Mouse (Mus musculus) limb, embryonic 15.5 days (tissue): ENCODE data around the gene Igsf9. TPM values are rescaled to one million over a fixed set of nuclear protein-coding genes. Genes with fewer than 3 reads are reported as not detected.

ENCODE experiments used
- ATAC-seq: fragments of 200-750 bp; cut with Nextera tagmentation; 2 replicates; pipeline ENCODE4 v1.8.0; 2017; ENCODE audit warnings: low read depth, moderate TSS enrichment; ENCODE audit not compliant: insufficient number of reproducible peaks, low FRiP score, low TSS enrichment
- H3K27ac ChIP-seq: fragments of 300-500 bp; sonication (generic); 2 replicates; pipeline ENCODE4 v1.5.1; 2015; ENCODE audit warnings: moderate library complexity, mild to moderate bottlenecking, inconsistent platforms
- H3K27me3 ChIP-seq: fragments of 300-500 bp; sonication (generic); 2 replicates; pipeline ENCODE4 v1.6.1; 2015; ENCODE audit warnings: inconsistent platforms
- H3K36me3 ChIP-seq: fragments of 300-500 bp; sonication (generic); 2 replicates; pipeline ENCODE4 v1.6.1; 2015; ENCODE audit warnings: inconsistent platforms
- H3K4me1 ChIP-seq: fragments of 300-500 bp; sonication (generic); 2 replicates; pipeline ENCODE4 v1.6.1; 2015; ENCODE audit warnings: inconsistent platforms
- H3K4me2 ChIP-seq: fragments of 300-500 bp; sonication (generic); 2 replicates; pipeline ENCODE4 v1.6.1; 2015; ENCODE audit warnings: mild to moderate bottlenecking, inconsistent platforms
- H3K4me3 ChIP-seq: fragments of 300-500 bp; sonication (generic); 2 replicates; pipeline ENCODE4 v1.5.1; 2015; ENCODE audit warnings: mild to moderate bottlenecking, inconsistent platforms
- H3K9ac ChIP-seq: fragments of 300-500 bp; sonication (generic); 2 replicates; pipeline ENCODE4 v1.6.1; 2015; ENCODE audit warnings: inconsistent platforms
- H3K9me3 ChIP-seq: fragments of 300-500 bp; sonication (generic); 2 replicates; pipeline ENCODE4 v1.6.1; 2016; ENCODE audit warnings: inconsistent platforms
- WGBS: fragments of 180-500 bp; shearing (Covaris S2); methylation state at CpG from one replicate; pipeline ENCODE4 v1.1.7; 2015; 5-methylcytosine and 5-hydroxymethylcytosine counted together
- polyA plus RNA-seq: library from polyadenylated mRNA; unstranded; fragments of >200 nt; fragmentation: Nextera tagmentation; extraction: Ambion mirVana; gene quantifications from 2 replicates; pipeline ENCODE4 v1.2.1, GENCODE M21; 2015

The Igsf9 gene
- polyA plus RNA-seq, 1 experiment from 2014 or later: 41.0 TPM

GRCm38 (mm10) chr1:172525027-172525764, 43.6 kb downstream of the Igsf9 start:
- peaks cover 32% of the 10 kb centered on the region for H3K4me1 ChIP-seq
- peaks cover 13% of the 10 kb centered on the region for H3K27me3 ChIP-seq
- 27% methylated on average over 15 of the region's 15 CpGs for WGBS
- H3K9ac ChIP-seq: no peak overlapping the region
- ATAC-seq: peak; percentile 66
- no peaks in the 10 kb centered on the region for H3K9me3 ChIP-seq
- no peak overlapping the region for H3K4me3 ChIP-seq
- 0 out of 2 replicates have a peak overlapping the region, but pooled peaks have one; percentile 19 for H3K4me2 ChIP-seq
- peak overlapping the region; percentile 76 for H3K27ac ChIP-seq
- no peaks in the 10 kb centered on the region for H3K36me3 ChIP-seq

- Histone ChIP-seq H3K27ac (no peak overlapping the region), H3K4me2 (no peak overlapping the region)
Observed at GRCm38 (mm10) chr1:172525971-172526370, 44.4 kb downstream of the Igsf9 start.

GRCm38 (mm10) chr1:172526380-172527081, 44.9 kb downstream of the Igsf9 start:
- Histone ChIP-seq H3K27me3 (peaks cover 13% of the 10 kb centered on the region), H3K4me2 (no peak overlapping the region), H3K4me3 (no peak overlapping the region; the same call in 1 of the 2 replicates), H3K9ac (no peak overlapping the region), H3K27ac (0 out of 2 replicates have a peak overlapping the region, but pooled peaks have one; percentile 27), H3K4me1 (peaks cover 30% of the 10 kb centered on the region), H3K9me3 (no peaks in the 10 kb centered on the region), H3K36me3 (no peaks in the 10 kb centered on the region)
- ATAC-seq: no peak
- WGBS: 71% methylated on average over 23 of the region's 23 CpGs

More at GRCm38 (mm10) chr1:172525971-172526370, 44.4 kb downstream of the Igsf9 start:
- no peak overlapping the region for H3K4me3 ChIP-seq
- peaks cover 13% of the 10 kb centered on the region for H3K27me3 ChIP-seq
- no peak for ATAC-seq
- no peak overlapping the region for H3K9ac ChIP-seq
- H3K36me3 ChIP-seq: no peaks in the 10 kb centered on the region
- WGBS: 59% methylated on average over 7 of the region's 7 CpGs
- no peaks in the 10 kb centered on the region for H3K9me3 ChIP-seq
- peaks cover 34% of the 10 kb centered on the region for H3K4me1 ChIP-seq

GRCm38 (mm10) chr1:172527431-172527830, 45.8 kb downstream of the Igsf9 start:
- 92% methylated on average over 10 of the region's 10 CpGs for WGBS
- H3K36me3 ChIP-seq: no peaks in the 10 kb centered on the region
- H3K27me3 ChIP-seq: peaks cover 13% of the 10 kb centered on the region
- H3K4me1 ChIP-seq: peaks cover 29% of the 10 kb centered on the region
- no peak for ATAC-seq
- no peak overlapping the region for H3K4me3 ChIP-seq
- no peak overlapping the region for H3K4me2 ChIP-seq
- no peak overlapping the region for H3K9ac ChIP-seq
- H3K9me3 ChIP-seq: no peaks in the 10 kb centered on the region
- no peak overlapping the region for H3K27ac ChIP-seq

- no peak overlapping the region for H3K4me2 ChIP-seq
- WGBS: 5% methylated on average over 7 of the region's 7 CpGs
- no peaks in the 10 kb centered on the region for H3K36me3 ChIP-seq
- H3K9ac ChIP-seq: no peak overlapping the region
- no peaks in the 10 kb centered on the region for H3K9me3 ChIP-seq
- H3K27ac ChIP-seq: no peak overlapping the region
- H3K4me3 ChIP-seq: no peak overlapping the region
- no peak for ATAC-seq
- H3K27me3 ChIP-seq: peaks cover 13% of the 10 kb centered on the region
- peaks cover 33% of the 10 kb centered on the region for H3K4me1 ChIP-seq
Observed at GRCm38 (mm10) chr1:172528701-172529100, 47.1 kb downstream of the Igsf9 start.

- Histone ChIP-seq H3K4me3 (no peak overlapping the region), H3K4me2 (no peak overlapping the region), H3K27me3 (peaks cover 13% of the 10 kb centered on the region), H3K4me1 (peaks cover 24% of the 10 kb centered on the region), H3K9ac (no peak overlapping the region), H3K36me3 (no peaks in the 10 kb centered on the region), H3K9me3 (no peaks in the 10 kb centered on the region), H3K27ac (no peak overlapping the region)
- 10% methylated on average over 8 of the region's 8 CpGs for WGBS
- ATAC-seq: no peak
Observed at GRCm38 (mm10) chr1:172530544-172531220, 49.1 kb downstream of the Igsf9 start.

GRCm38 (mm10) chr1:172532551-172532950, 51.0 kb downstream of the Igsf9 start:
- no peak for ATAC-seq
- 4% methylated on average over 13 of the region's 13 CpGs for WGBS
- Histone ChIP-seq H3K9ac (no peak overlapping the region), H3K4me3 (peak overlapping the region; percentile 20), H3K36me3 (no peaks in the 10 kb centered on the region), H3K27me3 (peaks cover 5% of the 10 kb centered on the region), H3K4me2 (peak overlapping the region; percentile 41), H3K27ac (no peak overlapping the region), H3K9me3 (no peaks in the 10 kb centered on the region), H3K4me1 (peaks cover 16% of the 10 kb centered on the region)

- Histone ChIP-seq H3K27me3 (no peaks in the 10 kb centered on the region; the same call in 1 of the 2 replicates), H3K9me3 (no peaks in the 10 kb centered on the region), H3K27ac (no peak overlapping the region), H3K4me3 (no peak overlapping the region), H3K4me2 (no peak overlapping the region), H3K36me3 (no peaks in the 10 kb centered on the region), H3K4me1 (peaks cover 18% of the 10 kb centered on the region), H3K9ac (no peak overlapping the region)
- no peak for ATAC-seq
- 86% methylated on average over 16 of the region's 16 CpGs for WGBS
Observed at GRCm38 (mm10) chr1:172535116-172535515, 53.5 kb downstream of the Igsf9 start.

- Histone ChIP-seq H3K4me2 (no peak overlapping the region), H3K27me3 (peaks cover 3% of the 10 kb centered on the region; the same call in 1 of the 2 replicates), H3K4me3 (no peak overlapping the region), H3K9ac (no peak overlapping the region), H3K36me3 (no peaks in the 10 kb centered on the region), H3K9me3 (no peaks in the 10 kb centered on the region), H3K27ac (no peak overlapping the region), H3K4me1 (peaks cover 8% of the 10 kb centered on the region)
- WGBS: 26% methylated on average over 6 of the region's 6 CpGs
- no peak for ATAC-seq
Observed at GRCm38 (mm10) chr1:172539827-172540226, 58.2 kb downstream of the Igsf9 start.

GRCm38 (mm10) chr1:172540283-172540820, 58.8 kb downstream of the Igsf9 start:
- Histone ChIP-seq H3K36me3 (no peaks in the 10 kb centered on the region), H3K9ac (no peak overlapping the region), H3K4me3 (no peak overlapping the region), H3K4me2 (no peak overlapping the region), H3K27me3 (peaks cover 3% of the 10 kb centered on the region; the same call in 1 of the 2 replicates), H3K9me3 (no peaks in the 10 kb centered on the region), H3K4me1 (peaks cover 8% of the 10 kb centered on the region), H3K27ac (no peak overlapping the region)
- WGBS: 46% methylated on average over 11 of the region's 11 CpGs
- no peak for ATAC-seq

GRCm38 (mm10) chr1:172546062-172546461, 64.5 kb downstream of the Igsf9 start:
- no peak for ATAC-seq
- no peaks in the 10 kb centered on the region; the same call in 1 of the 2 replicates for H3K27me3 ChIP-seq
- no peak overlapping the region for H3K4me2 ChIP-seq
- WGBS: 81% methylated on average over 4 of the region's 4 CpGs
- H3K4me1 ChIP-seq: peaks cover 14% of the 10 kb centered on the region
- no peak overlapping the region for H3K27ac ChIP-seq
- H3K36me3 ChIP-seq: no peaks in the 10 kb centered on the region
- no peak overlapping the region for H3K4me3 ChIP-seq
- H3K9ac ChIP-seq: no peak overlapping the region
- H3K9me3 ChIP-seq: no peaks in the 10 kb centered on the region
